Mouse (Mus musculus) C2C12 (cell line): Measurements from ENCODE around the gene Gm34653.

ENCODE experiments used
- CTCF ChIP-seq: IDR thresholded peaks from one replicate; pipeline ENCODE4 v1.5.1; 2011; ENCODE audit not compliant: control insufficient read depth, insufficient read depth, insufficient read length
- MYOG ChIP-seq: IDR thresholded peaks from one replicate; pipeline ENCODE4 v1.6.1; 2011; ENCODE audit not compliant: control insufficient read depth, insufficient read length; ENCODE audit errors: extremely low read depth
- USF1 ChIP-seq: IDR thresholded peaks from one replicate; pipeline ENCODE4 v1.6.1; 2011; ENCODE audit warnings: low read depth, mild to moderate bottlenecking, control low read depth, moderate library complexity

DNA sequence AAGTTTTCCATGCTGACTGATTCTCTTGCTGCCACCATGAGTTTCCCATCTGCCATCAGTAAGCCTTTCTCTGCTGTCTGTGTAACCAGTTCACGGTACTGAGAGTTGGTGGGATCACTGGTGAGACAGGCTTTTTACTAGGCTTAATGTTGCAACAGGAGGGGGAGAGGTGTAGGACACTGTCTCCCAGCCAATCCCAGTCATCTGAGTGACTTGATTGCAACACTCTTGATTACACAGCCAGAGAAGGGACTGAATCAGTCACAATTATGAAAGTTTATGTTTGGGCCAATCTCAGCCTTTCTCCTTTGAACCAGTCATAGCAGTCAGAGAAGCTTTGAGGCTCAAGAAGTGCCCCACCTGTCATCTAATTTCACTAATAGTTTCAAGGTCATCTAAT, 4.8 kb upstream of the Gm34653 start:
- no peak for TF ChIP-seq CTCF
- TF ChIP-seq USF1, result no peak
- TF ChIP-seq MYOG, result no peak
